Mouse (Mus musculus): ENCODE data around the gene Gli2.

DNA sequence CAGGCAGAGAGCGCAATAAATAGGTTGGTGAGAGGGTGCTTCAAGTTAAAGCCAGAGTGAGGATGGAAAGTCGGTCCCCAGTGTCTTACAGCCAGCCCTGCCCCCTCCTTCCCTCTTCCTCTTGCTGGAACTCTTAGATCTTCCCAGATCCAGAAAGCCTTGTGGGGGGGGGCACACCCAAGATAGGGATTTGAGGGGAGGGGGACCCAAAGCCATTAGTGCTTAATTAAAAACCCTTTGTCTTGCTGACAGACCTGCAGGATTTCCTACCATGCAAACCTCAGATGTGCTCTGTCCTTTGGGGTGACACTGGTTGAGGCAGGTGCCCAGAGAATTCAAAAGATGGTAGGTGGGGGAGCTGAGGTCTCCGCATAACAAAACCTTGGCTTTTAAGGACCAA lies 22.5 kb upstream of the Gli2 start:
- TF ChIP-seq CTCF (IDR thresholded peaks at IDR 0.05; ENCODE audit: insufficient read depth, low read length): no peak
- TF ChIP-seq POLR2A (IDR thresholded peaks at IDR 0.05; ENCODE audit: borderline replicate concordance, extremely low read depth, low read depth, low read length): no peak
